Mouse (Mus musculus) myocyte (in vitro differentiated cells): ENCODE measurements around the gene Raly. TPM values are rescaled to one million over a fixed set of nuclear protein-coding genes. Genes with fewer than 3 reads are reported as not detected.

Experiments
- H3K27me3 ChIP-seq: one replicate; pipeline ENCODE4 v1.6.1; 2011; ENCODE audit not compliant: control insufficient read depth, insufficient read depth, insufficient read length
- H3K36me3 ChIP-seq: one replicate; pipeline ENCODE4 v1.6.1; 2011; ENCODE audit not compliant: control insufficient read depth, insufficient read depth
- H3K4me2 ChIP-seq: one replicate; pipeline ENCODE4 v1.6.1; 2011; ENCODE audit warnings: low read depth, control low read depth
- H3K4me3 ChIP-seq: one replicate; pipeline ENCODE4 v1.5.1; 2011; ENCODE audit warnings: mild to moderate bottlenecking, control low read depth, moderate library complexity
- H3K79me2 ChIP-seq: one replicate; pipeline ENCODE4 v1.6.1; 2011; ENCODE audit not compliant: control insufficient read depth, insufficient read depth
- H3ac ChIP-seq: one replicate; pipeline ENCODE4 v1.6.1; 2011; ENCODE audit not compliant: control insufficient read depth, insufficient read length
- CEBPB ChIP-seq: IDR thresholded peaks from 2 replicates; pipeline ENCODE4 v1.6.1; 2011; ENCODE audit warnings: mild to moderate bottlenecking, moderate library complexity; ENCODE audit not compliant: poor library complexity, insufficient read depth, severe bottlenecking
- E2F4 ChIP-seq: IDR thresholded peaks from one replicate; pipeline ENCODE4 v1.6.1; 2011; ENCODE audit warnings: mild to moderate bottlenecking, control low read depth, moderate library complexity; ENCODE audit not compliant: insufficient read depth
- MAX ChIP-seq: IDR thresholded peaks from one replicate; pipeline ENCODE4 v1.6.1; 2011; ENCODE audit warnings: low read depth, mild to moderate bottlenecking, control low read depth
- MYOD1 ChIP-seq, 3 experiments: IDR thresholded peaks; one replicate each; pipeline ENCODE4 v1.6.1; 2011; ENCODE audit warnings: control low read depth in 2 of 3, low read depth in 2 of 3, mild to moderate bottlenecking in 2 of 3, moderate library complexity in 1 of 3; ENCODE audit not compliant: insufficient read length in 2 of 3, control insufficient read depth in 1 of 3
- MYOG ChIP-seq, 3 experiments: IDR thresholded peaks; one replicate each; pipeline ENCODE4 v1.6.1; 2011; ENCODE audit warnings: control low read depth in 2 of 3, low read depth in 2 of 3, mild to moderate bottlenecking in 2 of 3; ENCODE audit not compliant: insufficient read length in 2 of 3, control insufficient read depth in 1 of 3, insufficient read depth in 1 of 3
- POLR2A ChIP-seq: IDR thresholded peaks from one replicate; pipeline ENCODE4 v1.6.1; 2011; ENCODE audit warnings: low read depth, mild to moderate bottlenecking, control low read depth, moderate library complexity; ENCODE audit not compliant: insufficient read length
- POLR2AphosphoS2 ChIP-seq: IDR thresholded peaks from one replicate; pipeline ENCODE4 v1.6.1; 2011; ENCODE audit warnings: low read depth, control low read depth; ENCODE audit not compliant: insufficient read length
- REST ChIP-seq: IDR thresholded peaks from one replicate; pipeline ENCODE4 v1.6.1; 2011; ENCODE audit warnings: mild to moderate bottlenecking, control low read depth, moderate library complexity; ENCODE audit not compliant: insufficient read depth, insufficient read length
- SRF ChIP-seq: IDR thresholded peaks from one replicate; pipeline ENCODE4 v1.6.1; 2011; ENCODE audit warnings: low read depth; ENCODE audit not compliant: control insufficient read depth, insufficient read length
- TCF12 ChIP-seq: IDR thresholded peaks from one replicate; pipeline ENCODE4 v1.6.1; 2011; ENCODE audit warnings: mild to moderate bottlenecking, control low read depth; ENCODE audit not compliant: poor library complexity, insufficient read depth, severe bottlenecking
- TCF3 ChIP-seq: IDR thresholded peaks from one replicate; pipeline ENCODE4 v1.6.1; 2011; ENCODE audit warnings: low read depth, control low read depth; ENCODE audit not compliant: insufficient read length
- USF1 ChIP-seq: IDR thresholded peaks from one replicate; pipeline ENCODE4 v1.6.1; 2011; ENCODE audit warnings: low read depth, mild to moderate bottlenecking, control low read depth, moderate library complexity
- polyA plus RNA-seq: library from polyadenylated mRNA; unstranded; fragments of >200 nt; fragmentation: generic; extraction: Trizol; gene quantifications from one replicate; pipeline ENCODE4 v1.2.1, GENCODE M21; 2012; ENCODE audit warnings: missing spikeins

Gene Raly
- polyA plus RNA-seq, 1 experiment, result 379 TPM

DNA sequence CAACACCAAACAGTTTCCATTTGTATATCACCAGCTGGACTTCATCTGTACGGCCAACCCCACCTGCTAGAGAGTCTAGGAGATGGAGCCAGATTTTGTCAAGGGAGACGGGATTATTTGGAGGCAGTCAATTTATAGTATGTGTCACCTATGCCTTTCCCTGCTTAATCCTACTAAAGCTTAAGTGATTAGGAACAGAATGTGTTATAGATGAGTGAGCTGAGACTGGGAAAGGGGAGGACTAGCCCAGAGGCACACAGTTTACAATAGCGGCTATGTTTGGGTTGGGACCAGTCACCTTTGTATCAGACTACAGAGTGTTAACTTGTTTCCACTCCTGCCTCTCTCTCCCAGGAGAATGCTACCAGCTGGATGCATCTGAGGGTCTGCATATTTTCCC is 11.2 kb upstream of the Raly start:
- no peak overlapping the region for H3ac ChIP-seq
- TF ChIP-seq MAX (no peak), USF1 (no peak), MYOD1 (IDR thresholded peaks at IDR 0.05; ENCODE audit: control insufficient read depth in 1 of 3, insufficient read length in 2 of 3, low read depth in 2 of 3) (no peak), MYOG (IDR thresholded peaks at IDR 0.05; ENCODE audit: control insufficient read depth in 1 of 3, insufficient read depth in 1 of 3, insufficient read length in 2 of 3, low read depth in 2 of 3) (no peak), TCF3 (no peak), CEBPB (no peak), REST (no peak), POLR2AphosphoS2 (no peak), SRF (no peak), E2F4 (no peak), TCF12 (no peak), POLR2A (no peak)
- no peak overlapping the region for H3K4me2 ChIP-seq
- H3K79me2 ChIP-seq, result no peaks in the 10 kb centered on the region
- no peaks in the 10 kb centered on the region for H3K27me3 ChIP-seq
- H3K36me3 ChIP-seq, result no peaks in the 10 kb centered on the region
- H3K4me3 ChIP-seq, result no peak overlapping the region

DNA sequence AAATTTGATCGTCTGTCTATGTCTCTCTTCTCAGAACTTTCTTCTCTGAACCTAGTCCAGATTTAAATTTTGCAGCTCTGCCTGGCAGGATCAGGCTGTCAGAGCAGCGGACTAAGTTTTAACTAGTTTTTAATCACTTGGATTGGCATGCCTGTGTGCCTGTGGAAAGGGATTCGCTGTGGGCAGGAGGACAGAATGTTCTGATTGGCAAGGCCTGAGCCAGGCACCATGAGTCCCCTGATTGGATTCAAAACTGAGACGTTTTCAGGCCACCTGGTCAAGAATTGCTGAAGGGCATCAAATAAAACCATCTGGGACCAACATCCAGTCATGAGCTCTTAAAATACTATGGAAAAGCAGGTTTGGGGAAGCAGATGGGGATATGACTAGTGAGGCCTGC is 8.5 kb upstream of the Raly start:
- no peak overlapping the region for H3K4me2 ChIP-seq
- no peak overlapping the region for H3K4me3 ChIP-seq
- H3K27me3 ChIP-seq, result no peaks in the 10 kb centered on the region
- H3K36me3 ChIP-seq, result no peaks in the 10 kb centered on the region
- TF ChIP-seq REST (no peak), MYOD1 (IDR thresholded peaks at IDR 0.05; ENCODE audit: control insufficient read depth in 1 of 3, insufficient read length in 2 of 3, low read depth in 2 of 3) (no peak), POLR2AphosphoS2 (no peak), TCF12 (no peak), CEBPB (no peak), E2F4 (no peak), MAX (no peak), TCF3 (no peak), SRF (no peak), POLR2A (no peak)
- no peak overlapping the region for H3ac ChIP-seq
- no peaks in the 10 kb centered on the region for H3K79me2 ChIP-seq

DNA sequence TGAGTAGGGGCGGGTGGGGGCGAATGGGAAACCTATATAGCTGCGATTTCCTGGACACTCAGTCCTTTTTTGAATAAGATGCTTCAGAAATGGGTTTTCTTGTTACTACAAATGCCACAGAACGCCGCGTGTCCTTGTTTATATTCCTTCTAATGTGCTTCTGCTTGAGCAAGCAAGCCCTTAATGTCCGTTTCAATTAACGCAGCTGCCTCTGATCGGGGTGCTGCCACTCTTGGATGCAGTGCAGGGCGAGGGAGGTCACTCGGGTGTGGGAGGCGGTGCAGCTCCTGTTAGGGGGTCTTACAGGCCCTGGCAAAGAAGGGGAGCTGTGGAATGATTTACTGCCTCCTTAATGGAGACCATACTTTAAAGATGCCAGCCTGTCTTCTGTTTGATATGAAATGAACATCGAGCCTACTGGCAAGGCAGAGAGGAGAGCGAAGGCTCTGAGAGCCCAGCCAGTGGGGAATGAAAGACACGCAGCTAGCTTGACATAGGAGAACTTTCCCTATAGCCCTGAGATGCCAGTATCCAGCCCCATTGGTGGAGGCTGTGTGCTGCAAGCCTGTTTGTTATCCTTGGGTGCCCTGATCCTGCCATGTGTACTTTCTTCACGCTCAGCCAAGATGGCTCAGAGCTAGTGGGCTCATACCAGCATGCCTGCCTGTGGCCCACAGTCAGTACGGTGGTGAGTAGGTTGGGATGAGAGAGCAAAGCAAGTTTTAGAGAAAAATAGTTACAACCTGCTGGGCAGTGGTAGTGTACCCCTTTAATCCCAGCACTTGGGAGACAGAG is 7.8 kb upstream of the Raly start:
- Histone ChIP-seq H3K4me3 (no peak overlapping the region), H3ac (no peak overlapping the region), H3K79me2 (no peaks in the 10 kb centered on the region), H3K27me3 (no peaks in the 10 kb centered on the region), H3K36me3 (no peaks in the 10 kb centered on the region), H3K4me2 (no peak overlapping the region)
- TF ChIP-seq MAX (no peak), MYOD1 (IDR thresholded peaks at IDR 0.05; ENCODE audit: control insufficient read depth in 1 of 3, insufficient read length in 2 of 3, low read depth in 2 of 3) (no peak), MYOG (IDR thresholded peaks at IDR 0.05; ENCODE audit: control insufficient read depth in 1 of 3, insufficient read depth in 1 of 3, insufficient read length in 2 of 3, low read depth in 2 of 3) (no peak)

DNA sequence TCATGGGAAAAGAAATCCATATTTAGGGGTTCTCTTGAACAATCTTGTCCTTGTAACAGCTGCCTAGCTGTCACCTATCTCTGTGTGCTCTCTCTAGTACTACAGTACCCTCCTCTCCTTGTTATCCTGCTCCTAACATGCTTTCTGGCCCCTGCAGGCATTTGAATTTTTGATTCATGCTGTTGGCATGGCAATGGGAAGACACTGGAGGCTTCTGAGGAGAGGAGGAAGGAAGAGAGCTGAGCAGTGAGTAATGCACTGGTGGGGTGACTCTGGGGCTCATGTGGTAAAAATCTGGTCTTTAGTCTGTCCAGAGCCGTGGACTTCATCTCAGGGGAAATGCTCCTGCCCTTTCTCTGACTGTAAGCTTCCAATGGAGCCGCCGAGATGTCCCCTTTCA is 5.6 kb upstream of the Raly start:
- Histone ChIP-seq H3K4me3 (no peak overlapping the region), H3ac (no peak overlapping the region), H3K4me2 (peak overlapping the region; percentile 46), H3K79me2 (no peaks in the 10 kb centered on the region), H3K36me3 (no peaks in the 10 kb centered on the region), H3K27me3 (no peaks in the 10 kb centered on the region)
- TF ChIP-seq POLR2AphosphoS2, result no peak
- TF ChIP-seq SRF, result no peak
- TF ChIP-seq POLR2A, result no peak
- no peak for TF ChIP-seq TCF12
- no peak for TF ChIP-seq USF1
- TF ChIP-seq MYOD1 (IDR thresholded peaks at IDR 0.05; ENCODE audit: control insufficient read depth in 1 of 3, insufficient read length in 2 of 3, low read depth in 2 of 3), result no peak
- TF ChIP-seq TCF3, result no peak
- TF ChIP-seq REST, result no peak
- TF ChIP-seq CEBPB, result no peak
- TF ChIP-seq MYOG (IDR thresholded peaks at IDR 0.05; ENCODE audit: control insufficient read depth in 1 of 3, insufficient read depth in 1 of 3, insufficient read length in 2 of 3, low read depth in 2 of 3), result no peak
- TF ChIP-seq E2F4, result no peak
- no peak for TF ChIP-seq MAX

DNA sequence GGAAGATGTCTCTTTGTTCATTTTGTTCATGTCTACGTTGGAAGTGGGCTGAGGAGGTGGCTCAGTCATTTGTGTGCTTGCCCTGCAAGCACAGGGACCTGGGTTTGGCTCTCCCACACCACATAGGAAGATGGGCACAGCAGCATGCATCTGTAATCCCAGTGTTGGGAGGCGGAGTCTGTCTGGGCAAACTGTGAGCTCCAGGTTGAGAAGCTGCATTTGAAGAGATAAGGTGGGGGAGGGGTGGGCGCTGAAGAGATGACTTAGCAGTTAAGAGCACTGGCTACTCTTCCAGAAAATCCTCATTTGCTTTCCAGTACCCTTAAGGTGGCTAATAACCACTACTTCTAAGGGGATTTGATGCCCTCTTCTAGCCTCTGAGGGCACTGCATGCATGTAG is 4.7 kb upstream of the Raly start:
- no peaks in the 10 kb centered on the region for H3K36me3 ChIP-seq
- H3K4me2 ChIP-seq, result peak overlapping the region; percentile 46
- no peak overlapping the region for H3K4me3 ChIP-seq
- no peaks in the 10 kb centered on the region for H3K27me3 ChIP-seq
- no peak overlapping the region for H3ac ChIP-seq
- H3K79me2 ChIP-seq, result no peaks in the 10 kb centered on the region
- no peak for TF ChIP-seq CEBPB
- no peak for TF ChIP-seq MYOG (IDR thresholded peaks at IDR 0.05; ENCODE audit: control insufficient read depth in 1 of 3, insufficient read depth in 1 of 3, insufficient read length in 2 of 3, low read depth in 2 of 3)
- TF ChIP-seq TCF12, result no peak
